Mouse (Mus musculus) E14TG2a.4 (cell line): ENCODE data around the gene Map3k3.
A peak's percentile ranks its signal among the peaks of the same experiment; 100 is the strongest.

Experiments used
- H3K27me3 ChIP-seq: 2 replicates; pipeline ENCODE4 v1.6.1; 2014; ENCODE audit warnings: low read length, control low read depth; ENCODE audit not compliant: insufficient read depth
- H3K36me3 ChIP-seq: 2 replicates; pipeline ENCODE4 v1.6.1; 2014; ENCODE audit warnings: low read length, control low read depth; ENCODE audit not compliant: insufficient read depth
- H3K4me1 ChIP-seq: replicated peaks from 2 replicates; pipeline ENCODE4 v1.6.1; 2014; ENCODE audit warnings: low read depth, low read length, control low read depth
- H3K4me3 ChIP-seq: replicated peaks from 2 replicates; pipeline ENCODE4 v1.5.1; 2014; ENCODE audit warnings: mild to moderate bottlenecking, low read length
- H3K9me3 ChIP-seq: 2 replicates; pipeline ENCODE4 v1.6.1; 2014; ENCODE audit warnings: low read length, control low read depth
- CTCF ChIP-seq: conservative IDR thresholded peaks from 2 replicates; pipeline ENCODE4 v1.5.1; 2014; ENCODE audit warnings: low read length
- NANOG ChIP-seq: IDR thresholded peaks from 2 replicates; pipeline ENCODE4 v1.6.1; 2014; ENCODE audit warnings: borderline replicate concordance, low read length, mixed read lengths
- POU5F1 ChIP-seq: IDR thresholded peaks from 2 replicates; pipeline ENCODE4 v1.6.1; 2014; ENCODE audit warnings: low read length, borderline replicate concordance

Map3k3 gene

DNA sequence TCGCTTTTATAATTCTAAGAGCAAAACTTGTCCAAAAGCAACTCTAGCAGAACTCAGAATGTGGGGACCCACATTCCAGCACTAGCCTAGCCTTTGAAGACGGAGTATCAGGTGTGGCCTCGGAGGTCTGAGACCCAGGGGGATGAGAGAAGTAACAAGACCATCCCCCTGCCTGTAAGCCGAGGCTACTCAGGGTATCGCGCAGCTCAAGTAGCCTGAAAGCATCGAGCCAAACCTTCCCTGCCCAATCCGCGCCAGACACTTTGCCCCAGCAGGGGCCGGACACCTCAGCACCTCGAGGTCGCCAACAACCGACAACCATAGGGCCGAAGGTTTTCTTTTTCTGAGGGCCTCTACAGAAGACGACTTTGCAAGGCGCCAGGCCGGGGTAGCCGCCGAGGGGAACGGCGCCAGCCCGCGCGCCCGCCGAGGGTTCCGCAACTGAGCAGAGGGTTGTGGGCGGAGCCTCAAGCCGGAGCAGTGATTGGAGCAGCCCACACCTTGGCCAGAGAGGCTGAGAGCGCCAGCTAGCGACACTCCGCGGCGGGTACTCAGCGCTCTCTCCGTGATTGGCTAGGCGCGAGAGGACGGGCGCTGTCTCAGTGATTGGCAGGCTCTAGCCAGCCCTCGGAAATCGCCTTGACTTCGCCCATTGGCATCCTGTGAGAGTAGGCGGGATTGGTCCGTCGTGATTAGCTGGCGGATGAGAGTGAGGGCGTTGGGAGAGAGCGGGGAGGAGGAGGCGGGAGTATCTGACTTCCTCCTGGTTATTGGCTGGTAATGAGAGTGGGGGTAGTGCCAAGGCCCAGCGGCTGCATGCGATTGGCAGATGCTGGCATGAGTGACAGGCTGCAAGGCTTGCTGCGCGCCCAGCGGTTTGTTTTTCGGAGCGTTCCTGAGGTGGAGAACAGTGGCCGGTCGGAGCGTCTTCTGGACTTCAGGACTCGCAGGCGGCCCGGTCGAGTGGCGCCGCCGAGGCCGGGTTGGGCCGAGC lies at the start of gene Map3k3:
Gene Map3k3, plus strand, starts transcription at position 906 of the 994 bp plus-strand sequence.
- Histone ChIP-seq H3K36me3 (no peaks in the 10 kb centered on the region), H3K9me3 (no peaks in the 10 kb centered on the region), H3K4me1 (peaks cover 22% of the 10 kb centered on the region), H3K4me3 (peak within 1 kb of the TSS; percentile 99), H3K27me3 (no peaks in the 10 kb centered on the region)
- TF ChIP-seq NANOG = peak; percentile 90
- TF ChIP-seq POU5F1 = no peak
- TF ChIP-seq CTCF = 0 out of 2 replicates have a peak, but pooled peaks have one; percentile 5

DNA sequence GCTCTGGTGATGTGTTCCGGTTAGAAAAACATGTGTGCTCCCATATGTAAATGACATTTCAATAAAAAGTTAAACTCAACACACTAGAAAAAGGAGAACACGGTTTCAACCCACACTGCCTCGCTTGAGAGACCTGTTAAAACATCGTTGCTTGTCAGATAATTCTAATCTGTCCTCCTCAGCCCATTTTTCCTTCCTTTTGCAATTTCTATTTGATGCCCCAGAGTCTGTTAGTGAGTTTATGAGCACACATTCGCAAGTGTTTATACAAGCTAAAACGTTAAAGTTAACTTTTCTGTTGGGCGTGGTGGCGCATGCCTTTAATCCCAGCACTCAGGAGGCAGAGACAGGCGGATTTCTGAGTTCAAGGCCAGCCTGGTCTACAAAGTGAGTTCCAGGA lies 49.4 kb upstream of the Map3k3 start:
- H3K4me3 ChIP-seq = no peak overlapping the region
- H3K27me3 ChIP-seq = no peaks in the 10 kb centered on the region
- peaks cover 3% of the 10 kb centered on the region; the same call in 1 of the 2 replicates for H3K9me3 ChIP-seq
- TF ChIP-seq POU5F1 (no peak), CTCF (no peak), NANOG (no peak)
- H3K4me1 ChIP-seq = peaks cover 25% of the 10 kb centered on the region
- peaks cover 19% of the 10 kb centered on the region for H3K36me3 ChIP-seq

DNA sequence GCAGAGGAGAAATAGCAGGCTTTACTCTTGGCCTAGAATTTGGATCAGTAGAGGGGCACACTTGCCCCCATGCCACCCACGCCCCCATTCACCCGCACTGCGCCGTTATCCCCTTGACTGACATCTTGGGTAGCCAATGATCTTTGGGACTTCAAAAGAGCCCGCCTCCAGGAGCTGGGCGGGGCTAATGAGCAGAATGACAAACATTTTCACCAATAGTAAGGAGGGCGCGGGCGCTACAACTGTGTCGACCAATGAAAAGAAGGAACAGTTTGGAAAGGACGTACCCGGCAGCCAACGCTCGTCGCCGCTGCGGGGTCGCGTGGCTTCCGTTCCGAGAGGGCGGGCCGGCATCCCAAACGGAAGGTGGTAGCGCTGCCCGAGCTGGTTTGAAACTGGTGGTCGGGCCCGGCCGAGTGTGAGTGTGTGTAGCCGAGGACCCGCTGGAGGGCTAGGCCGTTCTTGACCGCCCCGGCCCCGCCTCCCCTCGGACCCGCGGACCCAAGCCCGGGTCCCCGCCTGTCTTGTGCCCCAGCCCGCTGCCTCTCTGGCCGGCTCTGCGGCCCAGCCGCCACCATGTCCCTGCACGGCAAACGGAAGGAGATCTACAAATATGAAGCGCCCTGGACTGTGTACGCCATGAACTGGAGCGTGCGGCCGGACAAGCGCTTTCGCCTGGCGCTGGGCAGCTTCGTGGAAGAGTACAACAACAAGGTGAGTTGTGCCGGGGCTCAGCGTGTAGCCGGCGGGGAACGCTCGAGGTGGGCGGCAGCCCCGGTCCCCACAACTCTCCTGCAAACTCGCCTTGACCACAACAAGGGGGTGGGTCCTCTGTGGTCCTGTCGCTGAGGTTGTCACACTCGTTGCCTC lies 47.6 kb upstream of the Map3k3 start, which contains the start of gene Dcaf7:
Gene Dcaf7, plus strand, starts transcription at position 325 of the 870 bp plus-strand sequence.
- H3K27me3 ChIP-seq = no peaks in the 10 kb centered on the region
- H3K4me3 ChIP-seq = peak within 1 kb of the TSS; percentile 99
- peaks cover 29% of the 10 kb centered on the region for H3K4me1 ChIP-seq
- H3K9me3 ChIP-seq = peaks cover 2% of the 10 kb centered on the region; the same call in 1 of the 2 replicates
- no peak for TF ChIP-seq CTCF
- TF ChIP-seq NANOG = no peak
- no peak for TF ChIP-seq POU5F1
- peaks cover 19% of the 10 kb centered on the region for H3K36me3 ChIP-seq

DNA sequence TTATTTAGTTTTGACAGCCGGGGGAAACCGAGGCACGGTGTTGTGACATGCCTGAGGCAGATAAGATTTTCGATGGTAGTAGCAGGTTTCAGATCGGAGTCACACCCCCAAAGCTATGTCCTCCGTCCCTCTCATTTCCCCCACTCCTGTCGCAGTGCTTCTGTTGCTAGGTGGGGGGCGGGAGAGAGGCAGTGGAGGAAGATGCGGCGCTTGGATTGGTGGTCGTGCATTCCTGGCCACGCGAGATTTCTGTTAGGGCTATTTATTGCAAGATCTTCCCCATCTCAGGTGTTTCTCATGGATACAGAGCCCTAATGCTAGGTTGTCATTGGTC lies 47.0 kb upstream of the Map3k3 start:
- Histone ChIP-seq H3K36me3 (peaks cover 19% of the 10 kb centered on the region), H3K4me1 (peaks cover 30% of the 10 kb centered on the region), H3K9me3 (no peaks in the 10 kb centered on the region), H3K27me3 (no peaks in the 10 kb centered on the region), H3K4me3 (peak overlapping the region; percentile 99)
- TF ChIP-seq NANOG (no peak), CTCF (no peak), POU5F1 (no peak)

DNA sequence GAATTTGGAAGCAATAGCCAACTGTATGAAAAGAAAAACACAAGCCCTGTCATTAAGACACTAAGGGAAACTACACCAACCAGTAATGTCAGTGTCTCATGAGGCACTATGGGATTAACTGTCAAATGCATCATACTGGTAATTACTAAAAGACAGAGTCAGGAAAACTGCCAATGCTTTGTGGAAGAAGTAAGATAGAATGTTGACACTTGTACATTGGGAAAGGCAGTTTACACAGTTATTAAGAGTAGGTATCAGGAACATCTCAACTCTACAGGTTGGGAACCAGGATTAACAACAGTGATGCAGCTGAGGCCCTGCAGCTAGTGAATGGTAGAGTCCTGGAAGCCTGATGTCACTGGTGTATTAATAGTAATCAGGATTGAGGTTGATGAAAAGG lies 40.1 kb upstream of the Map3k3 start:
- Histone ChIP-seq H3K36me3 (peaks cover 39% of the 10 kb centered on the region), H3K27me3 (no peaks in the 10 kb centered on the region), H3K4me3 (no peak overlapping the region), H3K4me1 (peaks cover 30% of the 10 kb centered on the region), H3K9me3 (no peaks in the 10 kb centered on the region)
- no peak for TF ChIP-seq CTCF
- TF ChIP-seq POU5F1 = no peak
- TF ChIP-seq NANOG = no peak

DNA sequence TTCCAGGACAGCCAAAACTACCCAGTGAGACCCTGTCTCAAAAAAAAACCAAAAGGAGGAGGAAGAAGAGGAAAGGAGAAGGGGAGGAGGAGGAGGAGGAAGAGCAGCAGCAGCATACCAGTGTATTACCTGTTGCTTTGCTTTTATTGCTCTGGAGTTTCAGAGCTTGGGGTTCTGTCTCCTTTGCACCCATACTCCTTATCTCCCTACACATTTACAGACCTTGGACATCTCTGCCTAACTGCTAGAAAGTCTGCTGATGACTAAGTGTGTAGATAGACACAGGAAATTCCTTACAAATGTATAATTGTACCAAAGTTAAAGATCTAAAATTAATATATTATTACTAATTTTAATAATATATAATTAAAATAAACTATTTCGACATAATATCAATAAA lies 39.2 kb upstream of the Map3k3 start:
- Histone ChIP-seq H3K36me3 (peaks cover 43% of the 10 kb centered on the region), H3K4me3 (no peak overlapping the region), H3K27me3 (no peaks in the 10 kb centered on the region), H3K9me3 (no peaks in the 10 kb centered on the region), H3K4me1 (peaks cover 29% of the 10 kb centered on the region)
- TF ChIP-seq POU5F1 = no peak
- TF ChIP-seq NANOG = no peak
- no peak for TF ChIP-seq CTCF

DNA sequence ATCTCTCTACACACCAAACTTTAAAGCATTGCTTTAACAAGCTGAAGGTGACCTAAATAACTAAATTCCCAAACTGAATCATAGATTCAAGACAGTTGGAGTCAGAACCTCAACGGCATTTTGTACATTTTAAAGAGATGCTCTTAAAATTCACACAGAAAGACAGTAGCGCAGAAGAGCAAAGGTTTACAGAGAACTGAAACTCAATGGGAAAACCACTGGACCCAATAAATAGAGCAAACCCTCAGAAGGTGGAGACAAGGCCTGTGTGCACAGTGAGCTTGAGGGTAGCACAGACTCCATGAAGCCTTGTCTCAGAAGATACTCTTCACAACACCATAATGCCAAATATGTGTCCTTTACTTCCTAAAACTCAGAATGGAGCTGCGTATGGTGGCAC lies 38.6 kb upstream of the Map3k3 start:
- Histone ChIP-seq H3K4me1 (peaks cover 27% of the 10 kb centered on the region), H3K27me3 (no peaks in the 10 kb centered on the region), H3K9me3 (no peaks in the 10 kb centered on the region), H3K36me3 (peaks cover 48% of the 10 kb centered on the region), H3K4me3 (no peak overlapping the region)
- no peak for TF ChIP-seq POU5F1
- no peak for TF ChIP-seq CTCF
- no peak for TF ChIP-seq NANOG

DNA sequence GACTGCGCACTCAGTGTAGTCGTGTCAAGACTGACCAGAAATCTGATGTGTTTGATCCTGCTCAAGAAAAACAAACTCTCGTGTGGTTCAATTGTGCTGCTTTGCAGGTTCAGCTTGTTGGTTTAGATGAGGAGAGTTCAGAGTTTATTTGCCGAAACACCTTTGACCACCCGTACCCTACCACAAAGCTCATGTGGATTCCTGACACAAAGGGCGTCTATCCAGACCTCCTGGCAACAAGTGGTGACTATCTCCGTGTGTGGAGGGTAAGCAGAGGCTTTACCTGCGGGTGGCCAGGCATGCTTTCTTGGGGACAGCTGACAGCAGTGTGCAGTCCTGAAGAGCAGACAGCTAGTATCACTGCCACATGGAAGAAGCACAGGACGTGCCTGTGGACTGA lies 37.8 kb upstream of the Map3k3 start:
- Histone ChIP-seq H3K4me1 (peaks cover 27% of the 10 kb centered on the region), H3K27me3 (no peaks in the 10 kb centered on the region), H3K36me3 (peaks cover 56% of the 10 kb centered on the region), H3K9me3 (no peaks in the 10 kb centered on the region), H3K4me3 (no peak overlapping the region)
- no peak for TF ChIP-seq POU5F1
- TF ChIP-seq NANOG = no peak
- TF ChIP-seq CTCF = no peak

DNA sequence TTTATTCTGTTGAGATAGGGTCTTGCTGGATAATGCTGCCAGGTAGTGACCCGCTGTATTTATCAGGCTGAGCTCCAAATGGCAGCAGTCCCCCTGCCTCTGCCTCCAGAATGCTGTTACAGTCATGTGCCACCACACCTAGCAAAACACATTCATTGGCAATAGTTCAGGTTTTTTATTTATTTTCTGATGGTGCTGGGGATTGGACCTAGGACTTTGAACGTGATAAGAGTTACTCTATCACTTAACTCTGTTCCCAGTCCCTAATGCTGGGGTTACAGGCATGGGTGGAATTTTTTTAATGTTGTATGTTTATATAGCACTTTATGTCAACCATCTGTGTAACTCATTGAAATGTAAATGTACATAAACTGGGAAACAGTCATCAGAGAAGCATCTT lies 30.5 kb upstream of the Map3k3 start:
- Histone ChIP-seq H3K9me3 (no peaks in the 10 kb centered on the region), H3K36me3 (peaks cover 100% of the 10 kb centered on the region), H3K27me3 (no peaks in the 10 kb centered on the region), H3K4me1 (peaks cover 17% of the 10 kb centered on the region), H3K4me3 (no peak overlapping the region)
- TF ChIP-seq POU5F1 (no peak), NANOG (no peak), CTCF (no peak)
